Mouse (Mus musculus) natural killer cell, adult 2 months (primary cell): Measurements from ENCODE around the gene Gmds.

Source experiments
- DNase-seq, 2 experiments: peaks; one replicate each; pipeline ENCODE4 v3.0.0; 2022; ENCODE audit warnings: low spot score in 2 of 2

The Gmds gene

GRCm38 (mm10) chr13:31877061-31877460 is 461.5 kb downstream of the Gmds start:
- DNase-seq = no peak

GRCm38 (mm10) chr13:31874427-31874826 is 464.1 kb downstream of the Gmds start:
- DNase-seq = no peak

- no peak for DNase-seq
These were observed 465.3 kb downstream of the Gmds start for GRCm38 (mm10) chr13:31873269-31873668.

DNA sequence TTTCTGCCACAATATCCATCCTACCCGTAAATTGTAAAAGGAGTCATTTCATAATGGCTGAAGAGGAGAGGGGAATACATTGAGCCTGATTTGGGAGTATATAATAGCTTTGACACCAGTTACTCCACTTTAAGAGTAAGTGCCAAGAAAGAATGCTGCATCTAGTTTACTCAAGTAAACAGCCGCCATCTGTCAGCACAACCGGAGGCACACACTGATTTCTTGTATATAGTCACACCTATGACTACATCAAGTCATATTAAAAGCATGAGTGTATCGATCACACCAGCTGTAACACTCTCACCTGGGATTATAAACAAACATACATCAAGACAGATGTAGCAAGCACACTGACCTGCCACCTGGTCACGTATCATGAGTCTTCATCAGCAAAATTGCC is 473.8 kb downstream of the Gmds start:
- no peak for DNase-seq

GRCm38 (mm10) chr13:31863461-31863860 is 475.1 kb downstream of the Gmds start:
- DNase-seq = no peak

DNA sequence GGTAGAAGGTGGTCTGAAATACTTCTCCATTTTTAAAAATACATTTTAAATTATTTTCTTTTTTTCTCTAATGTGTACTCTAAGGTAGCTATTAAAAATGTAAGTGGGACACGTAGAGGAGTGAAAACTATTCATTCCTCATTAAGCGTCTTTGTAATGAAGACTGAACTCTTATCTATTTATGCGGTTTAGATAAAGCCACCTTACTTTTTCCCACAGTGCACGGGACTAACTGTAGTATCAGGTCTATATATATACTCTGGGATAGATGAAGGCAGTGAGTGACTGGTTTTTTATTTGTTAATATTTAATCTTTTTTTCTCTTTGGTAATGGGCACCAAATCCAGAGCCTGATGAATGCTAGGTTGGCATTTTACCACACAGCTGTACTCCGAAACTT is 478.3 kb downstream of the Gmds start:
- DNase-seq = no peak

DNA sequence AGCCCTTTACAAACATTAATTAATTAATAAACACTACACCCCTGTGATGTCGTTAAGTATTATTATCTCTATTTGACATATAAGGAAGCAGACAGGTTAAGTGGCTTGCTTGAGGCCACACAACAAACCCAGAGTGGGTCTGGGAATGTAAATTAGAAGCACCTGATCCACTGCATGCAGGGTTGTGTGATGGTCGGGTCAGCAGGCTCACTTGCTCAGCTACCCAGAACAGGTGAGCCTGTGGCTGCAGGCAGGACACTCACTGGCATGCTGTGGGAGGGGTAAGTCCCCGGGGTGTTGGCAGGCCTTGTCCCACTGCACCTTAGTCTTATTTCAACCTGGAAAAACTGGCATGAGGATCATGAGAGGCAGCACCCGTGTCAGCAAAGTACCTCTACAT is 484.5 kb downstream of the Gmds start:
- DNase-seq = no peak

GRCm38 (mm10) chr13:31853564-31853963 is 485.0 kb downstream of the Gmds start:
- DNase-seq = no peak

GRCm38 (mm10) chr13:31849258-31849971 is 489.1 kb downstream of the Gmds start:
- no peak for DNase-seq

DNA sequence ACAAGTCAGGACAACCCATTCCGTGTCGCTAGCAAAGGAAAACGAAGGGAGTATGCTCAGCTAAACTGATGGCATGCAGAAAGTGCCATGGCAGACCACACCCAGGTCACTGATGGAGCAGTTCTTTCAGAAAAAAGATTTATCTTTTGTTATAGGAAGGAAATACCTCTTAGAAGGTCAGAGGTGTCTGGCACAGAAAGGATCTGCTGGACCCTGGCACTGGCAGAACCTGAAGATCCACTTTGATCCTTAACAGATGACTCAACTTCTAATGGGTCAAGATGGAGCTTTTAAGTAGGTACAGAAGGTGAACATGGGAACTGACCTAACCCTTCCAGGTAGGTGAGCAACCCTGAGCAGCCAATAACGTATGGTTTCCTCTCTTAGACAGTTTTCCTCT is 502.7 kb downstream of the Gmds start:
- DNase-seq = no peak

DNA sequence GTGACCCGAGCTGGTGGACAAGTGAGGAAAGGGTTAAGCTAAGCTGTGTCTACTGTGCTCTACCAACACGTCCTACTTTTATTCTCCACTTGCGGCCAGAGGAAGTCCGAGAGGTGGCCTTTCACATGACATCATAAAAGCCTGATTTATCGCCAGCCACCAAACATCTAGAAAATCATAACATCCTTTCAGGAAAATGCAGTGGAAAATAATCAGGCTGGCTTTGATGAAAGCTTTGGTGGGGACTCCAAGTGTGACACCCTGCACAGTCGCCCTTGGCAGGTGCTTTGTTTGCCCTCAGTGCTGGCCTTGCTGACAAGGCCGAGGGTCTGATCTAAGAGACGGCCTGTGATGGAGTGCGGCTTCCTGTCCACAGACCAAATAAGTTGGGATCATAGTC is 508.2 kb downstream of the Gmds start:
- DNase-seq = no peak

GRCm38 (mm10) chr13:31828446-31828845 is 510.1 kb downstream of the Gmds start:
- no peak for DNase-seq

DNA sequence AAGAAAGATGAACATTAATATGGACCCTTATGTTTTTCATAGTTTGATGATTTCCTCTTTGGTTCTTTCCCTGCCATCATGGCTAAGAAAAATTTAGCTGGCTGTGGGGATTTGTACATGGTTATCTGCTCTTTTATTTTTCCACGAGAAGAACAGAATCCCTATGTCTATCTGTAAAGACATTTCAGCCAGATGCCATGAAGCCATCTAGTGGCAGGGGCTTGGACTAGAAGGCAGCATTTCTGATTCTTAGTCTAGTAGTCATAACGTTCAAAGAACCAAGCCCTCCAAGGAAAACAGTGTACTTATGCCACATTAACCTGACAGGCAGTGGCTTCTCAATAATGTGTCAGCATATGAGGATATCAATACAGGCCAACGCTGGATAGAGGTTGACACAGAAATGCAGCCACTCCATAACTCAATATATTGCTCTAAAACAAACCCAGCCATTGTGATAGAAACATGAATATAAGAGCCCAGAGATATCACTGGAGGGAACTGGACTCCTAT is 510.7 kb downstream of the Gmds start:
- DNase-seq = no peak

DNA sequence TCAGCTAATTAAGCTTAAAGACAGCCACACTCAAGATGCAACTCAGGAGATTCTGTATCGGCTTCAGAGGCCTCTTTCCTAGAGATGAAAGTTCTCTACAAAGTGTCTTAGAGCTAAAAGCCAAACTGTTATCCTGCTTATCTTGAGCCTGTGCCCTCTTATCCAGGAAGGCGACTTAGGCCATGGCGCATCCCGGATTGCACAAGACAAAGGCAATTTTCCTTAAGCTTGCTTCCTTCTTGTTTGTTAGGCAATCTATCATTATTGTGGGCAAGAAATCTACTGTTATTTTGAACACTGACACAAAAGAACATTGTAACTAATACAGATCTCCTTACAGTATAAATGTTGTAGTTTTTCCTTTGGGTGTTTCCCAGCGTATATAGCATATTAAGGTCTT is 511.4 kb downstream of the Gmds start:
- DNase-seq = no peak

GRCm38 (mm10) chr13:31825180-31825579 is 513.4 kb downstream of the Gmds start:
- no peak for DNase-seq

- DNase-seq = no peak
These were observed 515.2 kb downstream of the Gmds start for GRCm38 (mm10) chr13:31823316-31823715.

DNA sequence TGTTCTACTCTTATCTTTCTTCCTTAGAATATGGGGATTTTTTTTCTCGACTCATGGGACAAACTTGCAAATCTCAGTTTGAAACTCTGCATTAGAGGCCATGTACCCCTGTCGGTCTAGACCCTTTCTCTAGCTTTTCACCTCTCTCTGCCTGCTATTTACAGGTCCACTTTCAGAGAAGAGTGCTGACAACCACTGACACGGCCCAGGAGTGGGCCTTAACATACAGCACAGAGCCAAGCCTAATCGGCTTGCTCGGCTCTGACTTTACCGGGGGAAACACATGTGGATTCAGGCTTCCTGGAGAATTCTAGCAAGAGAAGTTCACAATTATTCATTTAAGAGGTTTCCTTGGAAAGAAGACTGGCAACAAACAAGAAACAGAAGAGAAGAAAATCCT is 517.5 kb downstream of the Gmds start:
- no peak for DNase-seq

GRCm38 (mm10) chr13:31820587-31821017 is 517.9 kb downstream of the Gmds start:
- DNase-seq = no peak

GRCm38 (mm10) chr13:31819664-31820405 is 518.7 kb downstream of the Gmds start:
- DNase-seq = no peak

DNA sequence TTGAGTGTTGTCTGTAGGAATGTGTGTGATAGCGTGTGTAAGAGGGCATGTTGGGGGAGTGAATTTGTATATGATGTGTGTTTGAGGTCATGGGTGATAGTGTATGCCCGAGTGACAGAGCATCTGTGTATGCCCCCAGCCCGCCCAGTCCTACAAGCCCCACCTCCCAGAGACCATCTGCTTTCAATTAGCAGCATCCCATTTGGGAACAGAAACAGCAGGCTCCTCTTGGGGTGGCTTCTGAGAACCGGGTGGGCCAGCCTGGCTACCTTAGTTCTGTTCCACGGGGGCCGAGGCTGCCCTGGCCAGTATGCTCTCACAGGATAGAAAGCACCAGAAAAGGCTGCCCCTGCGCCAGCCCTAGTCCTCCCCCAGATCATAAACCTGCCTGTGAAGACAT is 520.2 kb downstream of the Gmds start:
- DNase-seq = no peak

- no peak for DNase-seq
These were observed 523.0 kb downstream of the Gmds start for GRCm38 (mm10) chr13:31815383-31816003.

DNA sequence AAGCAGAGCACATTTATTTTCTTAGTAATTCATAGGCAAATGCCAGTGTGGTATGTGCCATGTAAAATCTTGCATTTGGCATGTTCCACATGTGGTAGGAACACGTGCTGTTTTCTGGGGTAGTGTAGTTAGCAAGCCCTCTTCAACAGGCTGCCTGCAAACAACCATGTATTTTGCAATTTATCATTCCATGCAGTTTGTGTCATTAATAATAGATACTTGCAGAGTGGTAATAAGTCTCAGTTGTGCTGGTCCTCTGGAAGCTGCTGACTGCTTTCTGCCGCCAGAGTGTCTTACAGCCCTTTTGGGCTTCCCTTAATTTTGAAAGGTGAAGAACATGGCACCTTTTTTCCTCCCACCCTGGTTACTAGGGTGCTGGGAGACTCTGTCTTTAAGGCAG is 525.8 kb downstream of the Gmds start:
- DNase-seq = no peak

- no peak for DNase-seq
These were observed 527.0 kb downstream of the Gmds start for GRCm38 (mm10) chr13:31811542-31812021.
